ENCODE assay signal across 17 mouse cellular contexts in genomic region chr2:146560633-146561043, GRCm38 (mm10). TPM values are rescaled to one million over a fixed set of nuclear protein-coding genes. Genes with fewer than 3 reads are reported as not detected.
DNase-seq lines count a peak whose midpoint lies in the region; ATAC-seq lines count a peak whose summit lies in the region.
"Had no signal": no experiment of that assay in that cellular context is flagged by ENCODE, and none has a peak within 500 bp of the region (broad histone marks: within the 10 kb centered on the region; RNA-seq: fewer than 3 reads in every experiment).

No protein-coding gene starts in this region.

- H3K4me3 ChIP-seq in embryonic facial prominence, embryonic 15.5 days (replicated peaks), result no peak overlapping the region
- H3K4me3 ChIP-seq in midbrain, embryonic 11.5 days (ENCODE audit: low read depth, low read length), result no peak overlapping the region
- H3K4me3 ChIP-seq: forebrain, embryonic 12.5 days; left cerebral cortex, adult 2 months; liver, embryonic 13.5 days; neural tube, embryonic 12.5 days had no signal

- no peaks in the 10 kb centered on the region for H3K4me1 ChIP-seq in embryonic facial prominence, embryonic 15.5 days
- H3K4me1 ChIP-seq in midbrain, embryonic 11.5 days (ENCODE audit: control insufficient read depth, insufficient read depth, low read length), result no peaks in the 10 kb centered on the region
- H3K4me1 ChIP-seq: forebrain, embryonic 12.5 days; neural tube, embryonic 12.5 days had no signal

- WGBS in embryonic facial prominence, embryonic 15.5 days, result 36% methylated on average over 4 of the region's 4 CpGs
- 88% methylated on average over 4 of the region's 4 CpGs for WGBS in midbrain, embryonic 11.5 days

- H3K27ac ChIP-seq in embryonic facial prominence, embryonic 15.5 days (replicated peaks), result peak overlapping the region; percentile 22; the same call in 1 of the 2 replicates
- no peak overlapping the region for H3K27ac ChIP-seq in midbrain, embryonic 11.5 days (ENCODE audit: low read depth, low read length)
- H3K27ac ChIP-seq: forebrain, embryonic 12.5 days; left cerebral cortex, adult 2 months; liver, embryonic 13.5 days; neural tube, embryonic 12.5 days had no signal

- DNase-seq in lung, adult 18-20 months, result peak; percentile 41 to 55
- DNase-seq in lung, postnatal 14 days, result no peak
- peak; percentile 24 for DNase-seq in lung, postnatal 10 days
- no peak for DNase-seq in left cerebral cortex, adult 8-10 months (ENCODE audit: low spot score in 2 of 2)
- DNase-seq in cerebellum, adult 8-10 months, result no peak
- DNase-seq in midbrain, embryonic 11.5 days (ENCODE audit: low spot score, missing footprints), result no peak
- DNase-seq: adrenal gland, postnatal 36 days; cerebellum, adult 9-11 months; kidney, adult 2 months; kidney, postnatal 14 days; liver, embryonic 13.5 days; thymus, postnatal 4 days had no signal

- no peak overlapping the region for H3K4me2 ChIP-seq in embryonic facial prominence, embryonic 15.5 days (replicated peaks)
- H3K4me2 ChIP-seq in midbrain, embryonic 11.5 days, result no peak overlapping the region
- H3K4me2 ChIP-seq: forebrain, embryonic 12.5 days; liver, embryonic 13.5 days; neural tube, embryonic 12.5 days had no signal

- H3K9ac ChIP-seq in embryonic facial prominence, embryonic 15.5 days, result no peak overlapping the region
- no peak overlapping the region for H3K9ac ChIP-seq in midbrain, embryonic 11.5 days (ENCODE audit: low read length)
- H3K9ac ChIP-seq: forebrain, embryonic 12.5 days; liver, embryonic 13.5 days; neural tube, embryonic 12.5 days had no signal

- H3K9me3 ChIP-seq in embryonic facial prominence, embryonic 15.5 days (replicated peaks), result no peaks in the 10 kb centered on the region
- H3K9me3 ChIP-seq in midbrain, embryonic 11.5 days (ENCODE audit: control insufficient read depth, low read length), result no peaks in the 10 kb centered on the region
- H3K9me3 ChIP-seq: forebrain, embryonic 12.5 days; liver, embryonic 13.5 days; neural tube, embryonic 12.5 days had no signal

- no peak for ATAC-seq in embryonic facial prominence, embryonic 15.5 days (ENCODE audit: insufficient number of reproducible peaks, low FRiP score, low TSS enrichment, low read depth)
- no peak for ATAC-seq in midbrain, embryonic 11.5 days (ENCODE audit: low FRiP score)
- ATAC-seq: hindbrain, embryonic 16.5 days had no signal

- no peaks in the 10 kb centered on the region for H3K36me3 ChIP-seq in embryonic facial prominence, embryonic 15.5 days
- no peaks in the 10 kb centered on the region for H3K36me3 ChIP-seq in midbrain, embryonic 11.5 days (ENCODE audit: control insufficient read depth, insufficient read depth, low read length)
- H3K36me3 ChIP-seq: forebrain, embryonic 12.5 days; liver, embryonic 13.5 days; neural tube, embryonic 12.5 days had no signal

- H3K27me3 ChIP-seq in embryonic facial prominence, embryonic 15.5 days, result no peaks in the 10 kb centered on the region
- H3K27me3 ChIP-seq in midbrain, embryonic 11.5 days (ENCODE audit: control insufficient read depth, insufficient read depth, low read length), result no peaks in the 10 kb centered on the region
- H3K27me3 ChIP-seq: forebrain, embryonic 12.5 days; liver, embryonic 13.5 days; neural tube, embryonic 12.5 days had no signal

RNA-seq across cellular contexts. Expression of gene Ralgapa2, which starts 48.5 kb away (rescaled TPM):
- polyA plus RNA-seq in embryonic facial prominence, embryonic 15.5 days (2015; fragmentation: Nextera tagmentation; extraction: Ambion mirVana), result 5.5 and 5.9 TPM in 2 replicates
- 10 to 100 TPM; 19.6 to 23.7 (median 20.7) TPM for total RNA-seq in left cerebral cortex, adult 8-10 months (2022)
- 9.0 and 9.7 TPM in 2 replicates for polyA plus RNA-seq in midbrain, embryonic 11.5 days (2014; fragmentation: Nextera tagmentation; extraction: Ambion mirVana)

Comparison
In these comparisons a context has a peak if more than half of its experiments do, and no peak if none do; other contexts are left out.
1. DNase-seq: peak in lung, adult 18-20 months (2 of 2) and lung, postnatal 10 days (single experiment); none in lung, postnatal 14 days (single experiment), left cerebral cortex, adult 8-10 months (0 of 2), cerebellum, adult 8-10 months (single experiment) and midbrain, embryonic 11.5 days (single experiment).